Mouse (Mus musculus) neural tube, embryonic 14.5 days (tissue): ENCODE measurements around the gene Prrg4. TPM values are rescaled to one million over a fixed set of nuclear protein-coding genes. Genes with fewer than 3 reads are reported as not detected.
A peak's percentile ranks its signal among the peaks of the same experiment; 100 is the strongest.
"Not testable (repeated sequence)": the region's sequence is repeated elsewhere in the genome, so short reads cannot be mapped to it uniquely, and the experiment has no call there.

ENCODE experiments used
- ATAC-seq: fragments of 200-750 bp; cut with Nextera tagmentation; 2 replicates; pipeline ENCODE4 v1.8.0; 2017; ENCODE audit warnings: low read depth, mild to moderate bottlenecking, moderate TSS enrichment, moderate library complexity
- H3K27ac ChIP-seq: fragments of 300-500 bp; sonication (generic); 2 replicates; pipeline ENCODE4 v1.5.1; 2014; ENCODE audit warnings: low read depth, mild to moderate bottlenecking, control low read depth, low read length, moderate library complexity, mixed read lengths
- H3K27me3 ChIP-seq: fragments of 300-500 bp; sonication (generic); 2 replicates; pipeline ENCODE4 v1.6.1; 2014; ENCODE audit warnings: low read length; ENCODE audit not compliant: control insufficient read depth, insufficient read depth
- H3K36me3 ChIP-seq: fragments of 300-500 bp; sonication (generic); 2 replicates; pipeline ENCODE4 v1.6.1; 2014; ENCODE audit warnings: low read length, mixed read lengths; ENCODE audit not compliant: control insufficient read depth, insufficient read depth
- H3K4me1 ChIP-seq: fragments of 300-500 bp; sonication (generic); 2 replicates; pipeline ENCODE4 v1.6.1; 2014; ENCODE audit warnings: low read length; ENCODE audit not compliant: control insufficient read depth, insufficient read depth
- H3K4me2 ChIP-seq: fragments of 300-500 bp; sonication (generic); 2 replicates; pipeline ENCODE4 v1.6.1; 2014; ENCODE audit warnings: mild to moderate bottlenecking, low read depth, low read length, control low read depth
- H3K4me3 ChIP-seq: fragments of 300-500 bp; sonication (generic); 2 replicates; pipeline ENCODE4 v1.5.1; 2014; ENCODE audit warnings: low read depth, low read length, control low read depth, mixed read lengths
- H3K9ac ChIP-seq: fragments of 300-500 bp; sonication (generic); replicated peaks from 2 replicates; pipeline ENCODE4 v1.6.1; 2014; ENCODE audit warnings: low read depth, mild to moderate bottlenecking, control low read depth, low read length, mixed read lengths
- H3K9me3 ChIP-seq: fragments of 300-500 bp; sonication (generic); 2 replicates; pipeline ENCODE4 v1.6.1; 2016; ENCODE audit warnings: low read length; ENCODE audit not compliant: control insufficient read depth
- WGBS: fragments of 180-500 bp; shearing (Covaris S2); extraction: QIAGEN DNeasy Blood & Tissue Kit; methylation state at CpG from one replicate; pipeline ENCODE4 v1.1.7; 2014; 5-methylcytosine and 5-hydroxymethylcytosine counted together
- polyA plus RNA-seq: library from polyadenylated mRNA; unstranded; fragments of >200 nt; fragmentation: Nextera tagmentation; extraction: Ambion mirVana; gene quantifications from 2 replicates; pipeline ENCODE4 v1.2.1, GENCODE M21; 2014

Gene Prrg4
- 0.35 and 0.60 TPM in 2 replicates for polyA plus RNA-seq

DNA sequence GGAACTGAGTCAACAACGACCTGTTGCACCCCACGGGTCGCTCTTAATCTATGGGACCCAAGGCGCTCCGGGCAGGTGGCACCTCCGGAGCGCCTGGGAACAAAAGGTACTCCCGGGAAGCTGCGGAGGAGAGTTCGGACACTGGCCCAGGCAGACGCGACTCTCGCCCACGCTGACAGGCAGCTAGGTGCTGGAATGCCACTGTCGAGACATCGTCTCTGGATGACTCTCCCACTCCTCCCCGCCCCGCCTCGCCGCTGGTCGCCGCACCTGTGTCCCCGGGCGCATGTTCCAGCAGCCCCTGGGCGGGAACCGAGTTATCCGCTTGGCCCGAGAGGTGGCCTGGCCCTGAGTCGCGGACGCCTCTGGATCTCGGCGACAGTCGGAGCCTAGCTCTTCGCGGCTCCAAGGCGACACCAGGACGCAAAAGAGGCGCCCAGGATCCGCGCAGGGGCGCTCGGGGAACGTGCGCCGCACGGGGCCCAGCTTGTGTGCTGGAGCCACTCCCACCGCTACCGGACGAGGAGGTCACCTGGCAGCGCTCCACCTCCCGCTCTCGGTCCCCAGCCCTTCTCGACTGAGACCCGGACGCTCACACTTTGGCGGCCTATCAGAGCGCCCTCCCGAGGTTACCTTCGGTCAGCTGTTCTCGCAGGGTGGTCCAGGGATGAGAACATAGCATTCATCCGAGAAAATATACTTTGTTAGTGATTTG, at the start of gene Prrg4:
TSS of gene Prrg4 (minus strand) at position 601 of the 715 bp plus-strand sequence.
- H3K4me2 ChIP-seq: peak within 1 kb of the TSS; percentile 78
- no peaks in the 10 kb centered on the region for H3K4me1 ChIP-seq
- peak within 1 kb of the TSS; percentile 39 for H3K4me3 ChIP-seq
- H3K27ac ChIP-seq: no peak within 1 kb of the TSS
- under 1% methylated on average over 62 of the region's 62 CpGs for WGBS
- H3K36me3 ChIP-seq: no peaks in the 10 kb centered on the region
- no peaks in the 10 kb centered on the region for H3K9me3 ChIP-seq
- H3K27me3 ChIP-seq: peaks cover 8% of the 10 kb centered on the region
- peak; percentile 81 for ATAC-seq
- H3K9ac ChIP-seq: peak within 1 kb of the TSS; percentile 30

DNA sequence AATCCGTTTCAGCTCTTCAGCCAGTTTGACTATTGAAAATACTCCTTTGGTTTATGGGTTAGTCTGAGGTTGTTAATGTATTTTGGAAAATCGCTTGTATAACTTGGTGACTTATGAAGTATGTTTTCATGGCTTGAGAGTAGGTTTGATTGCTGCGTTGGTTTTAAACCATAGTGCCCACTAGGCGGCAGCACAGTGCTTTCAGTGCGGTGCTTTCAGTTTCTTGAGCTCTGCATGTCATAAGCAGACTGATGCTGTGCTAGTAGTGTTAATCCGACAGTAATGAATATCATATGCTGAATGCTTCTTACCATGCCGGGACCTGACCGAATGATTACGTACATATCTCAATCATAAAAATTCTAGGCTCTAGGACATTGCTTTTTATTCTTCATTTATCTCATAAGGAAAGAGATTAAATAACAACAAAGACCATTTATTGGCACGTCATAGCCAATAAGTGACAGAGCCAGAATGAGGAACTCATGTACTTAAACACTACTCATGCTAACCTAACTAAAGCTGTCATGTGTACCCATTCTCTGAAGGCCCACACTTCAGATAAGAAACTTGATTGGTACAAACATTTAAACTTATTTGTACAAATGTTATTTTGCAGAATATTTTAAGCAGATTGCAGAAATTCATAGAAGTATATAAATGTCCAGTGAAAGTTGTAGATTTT, 38.3 kb upstream of the Prrg4 start:
- WGBS: 25% methylated on average over 10 of the region's 10 CpGs
- Histone ChIP-seq H3K27ac (no peak overlapping the region), H3K9ac (no peak overlapping the region), H3K4me3 (no peak overlapping the region), H3K36me3 (no peaks in the 10 kb centered on the region), H3K27me3 (no peaks in the 10 kb centered on the region), H3K9me3 (no peaks in the 10 kb centered on the region), H3K4me1 (no peaks in the 10 kb centered on the region), H3K4me2 (no peak overlapping the region)
- peak; percentile 56; the same call in 1 of the 2 replicates for ATAC-seq

DNA sequence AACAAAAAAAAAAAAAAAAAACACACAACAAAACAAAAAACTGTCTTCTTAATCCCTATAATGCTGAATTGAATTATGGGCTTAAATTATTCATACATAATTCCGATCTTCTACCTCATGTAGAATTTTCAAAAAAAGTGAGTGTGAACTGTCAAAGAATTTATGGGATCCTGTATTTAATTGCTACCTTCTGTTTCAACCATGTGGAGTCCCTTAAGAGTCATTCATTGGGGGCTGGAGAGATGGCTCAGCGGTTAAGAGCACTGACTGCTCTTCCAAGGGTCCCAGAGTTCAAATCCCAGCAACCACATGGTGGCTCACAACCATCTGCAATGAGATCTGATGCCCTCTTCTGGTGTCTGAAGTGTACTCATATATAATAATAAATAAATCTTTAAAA, 37.7 kb upstream of the Prrg4 start:
- not testable (repeated sequence) for ATAC-seq, H3K27ac ChIP-seq, H3K4me3 ChIP-seq, H3K4me1 ChIP-seq, H3K4me2 ChIP-seq, H3K36me3 ChIP-seq, H3K27me3 ChIP-seq, H3K9ac ChIP-seq, H3K9me3 ChIP-seq
- WGBS: 65% methylated on average over 2 of the region's 2 CpGs

- no peak overlapping the region for H3K4me2 ChIP-seq
- WGBS: 94% methylated on average over 18 of the region's 18 CpGs
- no peak overlapping the region for H3K27ac ChIP-seq
- H3K4me1 ChIP-seq: no peaks in the 10 kb centered on the region
- no peaks in the 10 kb centered on the region for H3K9me3 ChIP-seq
- no peak for ATAC-seq
- H3K27me3 ChIP-seq: no peaks in the 10 kb centered on the region
- no peaks in the 10 kb centered on the region for H3K36me3 ChIP-seq
- no peak overlapping the region for H3K4me3 ChIP-seq
- no peak overlapping the region for H3K9ac ChIP-seq
Measured at GRCm38 (mm10) chr2:104886109-104886508, 36.4 kb upstream of the Prrg4 start.

DNA sequence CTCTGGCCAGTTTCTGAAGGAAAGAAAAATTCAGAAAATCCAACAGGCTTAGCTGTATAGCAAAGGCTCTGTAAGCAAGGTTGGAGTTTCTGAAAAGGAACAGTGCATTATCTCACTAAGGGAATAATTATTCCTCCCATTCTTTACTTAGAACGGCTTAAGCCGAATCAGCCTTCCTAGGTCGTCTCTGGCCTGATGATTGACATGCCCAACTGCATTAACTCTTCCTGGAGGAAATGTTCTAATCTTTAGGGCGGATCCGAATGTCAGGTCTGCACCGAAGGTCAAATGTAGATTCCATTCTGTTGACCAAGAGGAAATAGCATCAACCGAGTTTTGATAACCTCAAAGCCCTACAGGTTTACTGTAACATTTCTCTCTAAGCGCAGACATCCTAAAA, 29.1 kb upstream of the Prrg4 start:
- 90% methylated on average over 8 of the region's 8 CpGs for WGBS
- no peak overlapping the region for H3K27ac ChIP-seq

DNA sequence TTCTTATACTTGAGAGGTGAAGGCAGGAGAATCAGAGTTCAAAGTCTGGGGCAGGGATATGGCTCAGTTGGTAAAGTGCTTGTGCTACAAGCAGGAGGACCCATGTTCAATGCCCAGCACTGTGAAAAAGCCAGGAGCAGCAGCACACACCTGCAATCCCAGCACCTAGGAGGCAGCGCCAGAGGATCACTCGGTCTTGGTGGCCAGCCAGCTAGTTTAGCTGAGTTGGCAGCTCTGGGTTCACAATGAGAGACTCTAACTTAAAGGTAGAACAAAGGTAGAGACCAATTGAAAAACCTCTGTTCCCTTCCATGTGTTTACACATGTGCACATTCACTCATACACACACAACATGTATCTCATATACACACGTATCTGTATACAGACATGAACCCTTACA, 19.4 kb upstream of the Prrg4 start:
- no peaks in the 10 kb centered on the region for H3K27me3 ChIP-seq
- H3K4me1 ChIP-seq: no peaks in the 10 kb centered on the region
- H3K4me3 ChIP-seq: no peak overlapping the region
- no peak overlapping the region for H3K27ac ChIP-seq
- ATAC-seq: no peak
- no peaks in the 10 kb centered on the region for H3K36me3 ChIP-seq
- no peaks in the 10 kb centered on the region for H3K9me3 ChIP-seq
- no peak overlapping the region for H3K4me2 ChIP-seq
- no peak overlapping the region for H3K9ac ChIP-seq
- 92% methylated on average over 3 of the region's 3 CpGs for whole genome bisulfite sequencing

More for the DNA sequence above, 29.1 kb upstream of the Prrg4 start:
- Histone ChIP-seq H3K36me3 (no peaks in the 10 kb centered on the region), H3K4me3 (no peak overlapping the region), H3K9ac (no peak overlapping the region), H3K4me2 (no peak overlapping the region), H3K27me3 (no peaks in the 10 kb centered on the region), H3K9me3 (no peaks in the 10 kb centered on the region), H3K4me1 (no peaks in the 10 kb centered on the region)
- ATAC-seq: no peak

- H3K9ac ChIP-seq: no peak within 1 kb of the TSS
- no peaks in the 10 kb centered on the region for H3K27me3 ChIP-seq
- no peak for ATAC-seq
- WGBS: 92% methylated on average over 13 of the region's 13 CpGs
- H3K9me3 ChIP-seq: no peaks in the 10 kb centered on the region
- H3K4me3 ChIP-seq: no peak within 1 kb of the TSS
- H3K4me1 ChIP-seq: no peaks in the 10 kb centered on the region
- no peak within 1 kb of the TSS for H3K4me2 ChIP-seq
- H3K36me3 ChIP-seq: no peaks in the 10 kb centered on the region
- H3K27ac ChIP-seq: no peak within 1 kb of the TSS
Measured at GRCm38 (mm10) chr2:104867282-104867855, 17.7 kb upstream of the Prrg4 start, which contains the start of gene Ccdc73. TSS of gene Ccdc73 (plus strand) at chr2:104867805.

DNA sequence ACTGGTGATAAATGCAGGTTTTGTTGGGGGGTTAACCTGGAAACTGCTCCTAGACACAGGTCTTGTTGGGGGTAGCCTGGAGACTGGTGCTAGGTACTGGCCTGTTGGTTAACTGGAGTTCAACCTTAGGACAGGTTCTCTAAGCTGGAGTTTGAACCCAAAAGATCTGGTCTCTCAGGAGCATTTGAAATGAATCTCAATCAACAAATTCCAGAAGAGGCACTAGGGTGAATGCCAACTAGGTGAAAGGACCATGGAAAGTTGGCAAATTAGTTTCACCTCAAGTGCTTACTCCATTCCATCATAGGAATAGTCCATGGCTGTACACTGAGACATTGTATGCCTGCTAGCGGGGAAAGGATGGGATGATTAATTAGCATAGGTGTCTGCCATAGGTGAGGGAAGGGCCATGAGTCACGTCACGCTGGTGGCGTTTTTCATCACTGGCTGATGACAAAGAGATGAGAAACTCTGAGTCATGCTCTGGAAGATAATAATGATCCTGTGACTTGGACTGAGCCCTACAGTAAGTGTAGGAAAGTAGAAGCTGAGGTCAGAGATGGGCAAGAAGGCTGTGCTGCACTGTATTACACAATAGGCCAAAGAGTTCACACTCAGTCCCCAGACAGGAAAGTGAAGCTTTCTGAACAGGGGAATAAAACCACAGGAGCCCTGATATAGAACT, 14.6 kb upstream of the Prrg4 start:
- no peak for ATAC-seq
- Histone ChIP-seq H3K36me3 (no peaks in the 10 kb centered on the region), H3K9me3 (no peaks in the 10 kb centered on the region), H3K4me2 (no peak overlapping the region), H3K4me3 (no peak overlapping the region), H3K9ac (no peak overlapping the region), H3K27ac (no peak overlapping the region), H3K27me3 (no peaks in the 10 kb centered on the region), H3K4me1 (no peaks in the 10 kb centered on the region)
- 88% methylated on average over 4 of the region's 4 CpGs for WGBS
